ENCODE assay signal across 19 mouse cellular contexts in the genomic region with DNA sequence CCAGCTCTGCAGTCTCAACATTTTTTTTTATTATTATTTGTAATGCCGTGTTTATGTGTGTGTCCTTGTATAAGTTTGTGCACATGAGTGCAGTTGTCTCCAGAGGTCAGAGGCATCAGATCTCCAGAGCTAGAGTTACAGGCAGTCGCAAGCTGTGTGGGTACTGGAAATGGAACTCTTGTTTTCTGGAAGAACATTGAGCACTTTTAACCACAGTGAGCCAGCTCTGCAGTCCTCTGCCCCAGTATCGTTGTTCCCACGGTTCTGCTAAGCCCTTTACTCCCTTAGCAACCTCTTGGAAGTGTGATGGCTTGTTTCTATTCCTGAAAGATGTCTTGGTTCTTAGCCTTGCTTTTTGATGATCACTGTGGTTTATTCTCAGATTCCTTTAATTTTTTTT. TPM values are rescaled to one million over a fixed set of nuclear protein-coding genes. Genes with fewer than 3 reads are reported as not detected.
"Had no signal": no experiment of that assay in that cellular context is flagged by ENCODE, and none has a peak within 500 bp of the region (broad histone marks: within the 10 kb centered on the region; RNA-seq: fewer than 3 reads in every experiment).

No protein-coding gene starts in this region.

- H3K27me3 ChIP-seq: neural tube, embryonic 13.5 days; neural tube, embryonic 15.5 days; stomach, embryonic 15.5 days had no signal

- H3K36me3 ChIP-seq: neural tube, embryonic 13.5 days; neural tube, embryonic 15.5 days; stomach, embryonic 15.5 days had no signal

- H3K27ac ChIP-seq: neural tube, embryonic 13.5 days; neural tube, embryonic 15.5 days; stomach, embryonic 15.5 days; stomach, postnatal 0 days had no signal

- H3K9ac ChIP-seq: neural tube, embryonic 13.5 days; neural tube, embryonic 15.5 days; stomach, embryonic 15.5 days had no signal

- H3K4me1 ChIP-seq: neural tube, embryonic 13.5 days; neural tube, embryonic 15.5 days; stomach, embryonic 15.5 days had no signal

- DNase-seq: retina, postnatal 1 day; right cerebral cortex, adult 18-20 months; right cerebral cortex, postnatal 14 days; right cerebral cortex, postnatal 25 days; right cerebral cortex, postnatal 4 days; spleen, adult 18-20 months; thymus, adult 18-20 months; thymus, adult 2 months; thymus, postnatal 14 days; thymus, postnatal 25 days; thymus, postnatal 36 days; thymus, postnatal 4 days had no signal

- H3K4me3 ChIP-seq: neural tube, embryonic 13.5 days; neural tube, embryonic 15.5 days; stomach, embryonic 15.5 days had no signal

- H3K9me3 ChIP-seq: neural tube, embryonic 13.5 days; neural tube, embryonic 15.5 days; stomach, embryonic 15.5 days had no signal

- H3K4me2 ChIP-seq: neural tube, embryonic 13.5 days; neural tube, embryonic 15.5 days; stomach, embryonic 15.5 days had no signal

RNA-seq across cellular contexts. Expression of a gene that starts 19.1 kb away (rescaled TPM):
- total RNA-seq: neutrophil, adult 5-6 weeks had no signal
- polyA plus RNA-seq: neural tube, embryonic 13.5 days; spleen, adult 2 months had no signal

RNA-seq across cellular contexts. Expression of a gene that starts 41.9 kb away (rescaled TPM):
- polyA plus RNA-seq: small intestine, adult 2 months; spleen, adult 2 months; thymus, adult 2 months had no signal
